13 mouse cellular contexts compared by ENCODE assay signal in genomic region chr2:38539677-38540076, GRCm38 (mm10). TPM values are rescaled to one million over a fixed set of nuclear protein-coding genes. Genes with fewer than 3 reads are reported as not detected.
DNase-seq lines count a peak whose midpoint lies in the region; ATAC-seq lines count a peak whose summit lies in the region.
"Had no signal": no experiment of that assay in that cellular context is flagged by ENCODE, and none has a peak within 500 bp of the region (broad histone marks: within the 10 kb centered on the region; RNA-seq: fewer than 3 reads in every experiment).

No protein-coding gene starts in this region.

- peaks cover 91% of the 10 kb centered on the region for H3K4me1 ChIP-seq in heart, embryonic 13.5 days
- peaks cover 69% of the 10 kb centered on the region for H3K4me1 ChIP-seq in forebrain, embryonic 13.5 days
- peaks cover 60% of the 10 kb centered on the region for H3K4me1 ChIP-seq in midbrain, embryonic 13.5 days (replicated peaks)

- 87% methylated on average over 9 of the region's 9 CpGs for WGBS in heart, embryonic 13.5 days
- WGBS in forebrain, embryonic 13.5 days = 70% methylated on average over 9 of the region's 9 CpGs
- WGBS in midbrain, embryonic 13.5 days = 76% methylated on average over 9 of the region's 9 CpGs

- H3K36me3 ChIP-seq in heart, embryonic 13.5 days = no peaks in the 10 kb centered on the region
- H3K36me3 ChIP-seq in forebrain, embryonic 13.5 days (ENCODE audit: poor library complexity, severe bottlenecking) = no peaks in the 10 kb centered on the region
- no peaks in the 10 kb centered on the region for H3K36me3 ChIP-seq in midbrain, embryonic 13.5 days
- H3K36me3 ChIP-seq: embryonic facial prominence, embryonic 13.5 days; stomach, embryonic 15.5 days had no signal

- ATAC-seq in heart, embryonic 13.5 days (ENCODE audit: extremely low read depth, insufficient number of reproducible peaks, low FRiP score, low TSS enrichment) = no peak
- ATAC-seq in forebrain, embryonic 13.5 days = peak; percentile 85
- peak; percentile 57 for ATAC-seq in midbrain, embryonic 13.5 days

- H3K9ac ChIP-seq in heart, embryonic 13.5 days = 0 out of 2 replicates have a peak overlapping the region, but pooled peaks have one; percentile 7
- peak overlapping the region; percentile 30; the same call in 1 of the 2 replicates for H3K9ac ChIP-seq in forebrain, embryonic 13.5 days
- no peak overlapping the region for H3K9ac ChIP-seq in midbrain, embryonic 13.5 days (replicated peaks)
- H3K9ac ChIP-seq: embryonic facial prominence, embryonic 13.5 days; stomach, embryonic 15.5 days had no signal

- no peaks in the 10 kb centered on the region for H3K9me3 ChIP-seq in heart, embryonic 13.5 days
- no peaks in the 10 kb centered on the region for H3K9me3 ChIP-seq in forebrain, embryonic 13.5 days (replicated peaks)
- no peaks in the 10 kb centered on the region for H3K9me3 ChIP-seq in midbrain, embryonic 13.5 days
- H3K9me3 ChIP-seq: embryonic facial prominence, embryonic 13.5 days; stomach, embryonic 15.5 days had no signal

- H3K4me2 ChIP-seq in heart, embryonic 13.5 days = no peak overlapping the region
- no peak overlapping the region for H3K4me2 ChIP-seq in forebrain, embryonic 13.5 days
- no peak overlapping the region for H3K4me2 ChIP-seq in midbrain, embryonic 13.5 days (replicated peaks)
- H3K4me2 ChIP-seq: embryonic facial prominence, embryonic 13.5 days; stomach, embryonic 15.5 days had no signal

- DNase-seq in heart, adult 9 months (ENCODE audit: low spot score in 2 of 2) = no peak
- DNase-seq in cerebellum, adult 11-12 months = peak; percentile 99
- no peak for DNase-seq in adrenal gland, adult 2 months
- DNase-seq in ovary, postnatal 14 days (ENCODE audit: low spot score) = no peak
- no peak for DNase-seq in left cerebral cortex, adult 8-10 months (ENCODE audit: low spot score in 2 of 2)
- DNase-seq: gastrocnemius, postnatal 36 days; layer of hippocampus, adult 9-11 months; lung, adult 2 months had no signal

- no peak overlapping the region for H3K27ac ChIP-seq in heart, embryonic 13.5 days (replicated peaks)
- peak overlapping the region; percentile 41 for H3K27ac ChIP-seq in forebrain, embryonic 13.5 days
- no peak overlapping the region for H3K27ac ChIP-seq in midbrain, embryonic 13.5 days
- H3K27ac ChIP-seq: embryonic facial prominence, embryonic 13.5 days; stomach, embryonic 15.5 days had no signal

- no peak overlapping the region for H3K4me3 ChIP-seq in heart, embryonic 13.5 days
- H3K4me3 ChIP-seq in forebrain, embryonic 13.5 days = no peak overlapping the region
- no peak overlapping the region for H3K4me3 ChIP-seq in midbrain, embryonic 13.5 days (replicated peaks)
- H3K4me3 ChIP-seq: embryonic facial prominence, embryonic 13.5 days; stomach, embryonic 15.5 days had no signal

- no peaks in the 10 kb centered on the region for H3K27me3 ChIP-seq in heart, embryonic 13.5 days (replicated peaks)
- H3K27me3 ChIP-seq in forebrain, embryonic 13.5 days = no peaks in the 10 kb centered on the region
- no peaks in the 10 kb centered on the region for H3K27me3 ChIP-seq in midbrain, embryonic 13.5 days
- H3K27me3 ChIP-seq: embryonic facial prominence, embryonic 13.5 days; stomach, embryonic 15.5 days had no signal

RNA-seq across cellular contexts. Expression of gene Nek6, which starts 28.2 kb away (rescaled TPM):
- 67.8 and 74.5 TPM in 2 replicates for polyA plus RNA-seq in heart, embryonic 13.5 days (2015; fragmentation: Nextera tagmentation; extraction: Ambion mirVana)
- polyA plus RNA-seq in forebrain, embryonic 13.5 days (2015; fragmentation: Nextera tagmentation; extraction: Ambion mirVana) = 122 and 124 TPM in 2 replicates
- polyA plus RNA-seq in midbrain, embryonic 13.5 days (2015; fragmentation: Nextera tagmentation; extraction: Ambion mirVana) = 63.2 and 72.9 TPM in 2 replicates
- total RNA-seq in adrenal gland, adult 2 months (2021) = 10 to 100 TPM in 1 of 2 experiments, 1 to 10 TPM in 1; 7.6 to 20.6 TPM
- 17.2 and 23.7 TPM in 2 replicates for polyA plus RNA-seq in adrenal gland, adult 2 months (2012; rRNA removed)
- total RNA-seq in left cerebral cortex, adult 8-10 months (2022) = 10 to 100 TPM; 24.1 to 40.5 (median 31.4) TPM
